Mouse (Mus musculus) liver (tissue): ENCODE data around the gene Inafm1.
A peak's percentile ranks its signal among the peaks of the same experiment; 100 is the strongest.
"Not testable (repeated sequence)": the region's sequence is repeated elsewhere in the genome, so short reads cannot be mapped to it uniquely, and the experiment has no call there.

Experiments
- DNase-seq: peaks from one replicate; pipeline ENCODE4 v3.0.0-alpha.2; 2020; ENCODE audit warnings: mixed read lengths

Inafm1 gene

DNA sequence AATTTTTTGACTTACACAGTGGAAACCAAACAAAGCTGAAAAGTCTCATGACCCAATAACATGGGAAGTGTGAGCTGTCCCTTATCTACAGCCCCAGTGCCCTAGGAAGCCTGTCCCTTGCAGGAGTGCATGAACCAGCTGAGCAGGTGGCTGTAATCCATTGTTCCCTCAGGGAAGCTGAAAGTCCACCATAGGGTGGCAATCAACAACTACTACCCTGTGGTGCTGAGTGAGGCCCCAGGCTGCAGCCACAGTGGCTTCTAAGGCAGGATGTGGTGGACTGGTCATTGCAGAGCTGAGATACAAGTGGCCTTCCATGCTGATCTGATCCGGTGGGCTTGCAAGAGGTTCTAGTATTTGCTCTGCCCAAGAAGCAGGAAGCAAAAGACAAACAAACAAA lies 12.3 kb downstream of the Inafm1 start:
- DNase-seq, result no peak

DNA sequence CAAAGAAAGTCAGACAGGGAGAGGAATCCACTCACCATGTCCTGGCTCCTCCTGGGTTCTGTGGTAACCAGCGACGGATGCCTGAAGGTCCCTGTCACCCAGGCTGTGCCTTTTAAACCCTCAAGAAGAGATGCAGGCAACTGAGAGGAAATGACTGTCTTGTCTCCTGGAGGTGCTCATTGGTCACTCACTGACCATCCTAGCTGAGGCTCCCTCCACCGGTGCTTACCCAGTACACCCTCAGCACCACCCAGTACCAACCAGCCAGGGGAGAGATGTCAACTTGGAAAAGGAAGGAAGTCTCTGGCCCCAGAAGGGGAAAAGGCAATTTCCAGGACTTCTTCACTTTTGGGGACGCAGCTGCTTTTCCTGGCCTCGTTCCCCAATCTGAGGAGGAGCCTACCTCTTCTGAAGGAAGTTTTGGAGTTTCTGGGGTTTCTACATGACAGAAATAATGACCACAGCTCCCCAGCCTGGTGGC lies 14.3 kb downstream of the Inafm1 start, which contains the start of gene C5ar1:
TSS of gene C5ar1 (minus strand) at position 431 of the 481 bp plus-strand sequence.
- no peak for DNase-seq

DNA sequence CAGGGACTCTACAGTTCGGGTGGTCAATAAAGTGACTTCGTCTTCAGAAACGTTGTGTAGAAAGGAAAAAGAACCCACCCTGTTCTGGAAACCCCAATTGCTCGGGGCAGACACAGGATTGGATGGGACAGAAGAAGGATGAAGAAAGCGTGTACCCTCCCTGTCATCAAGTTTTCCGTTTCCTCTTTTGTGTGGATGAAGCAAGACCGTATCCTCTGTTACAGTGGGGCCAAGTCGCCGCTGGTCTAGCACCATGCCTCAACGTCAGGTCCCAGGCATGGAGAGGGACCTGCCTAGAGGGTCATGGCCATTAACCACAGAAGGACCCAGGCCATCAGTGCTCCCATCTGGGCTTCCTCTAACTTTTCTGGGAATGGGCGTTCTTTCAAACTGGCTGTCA lies 15.6 kb downstream of the Inafm1 start:
- DNase-seq, result no peak

DNA sequence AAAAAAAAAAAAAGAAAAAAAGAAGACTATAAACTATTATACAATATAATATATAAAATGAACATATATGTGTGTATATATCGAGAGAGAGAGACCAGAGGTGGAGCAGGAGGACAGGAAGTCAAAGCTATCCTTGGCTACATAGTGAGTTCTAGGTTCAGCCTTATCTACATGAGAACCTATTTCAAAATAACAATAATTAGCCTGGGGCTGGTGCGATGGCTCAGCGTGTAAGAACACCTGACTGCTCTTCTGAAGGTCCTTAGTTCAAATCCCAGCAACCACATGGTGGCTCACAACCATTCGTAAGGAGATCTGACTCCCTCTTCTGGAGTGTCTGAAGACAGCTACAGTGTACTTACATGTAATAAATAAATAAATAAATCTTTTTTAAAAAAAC lies 17.5 kb downstream of the Inafm1 start:
- not testable (repeated sequence) for DNase-seq

DNA sequence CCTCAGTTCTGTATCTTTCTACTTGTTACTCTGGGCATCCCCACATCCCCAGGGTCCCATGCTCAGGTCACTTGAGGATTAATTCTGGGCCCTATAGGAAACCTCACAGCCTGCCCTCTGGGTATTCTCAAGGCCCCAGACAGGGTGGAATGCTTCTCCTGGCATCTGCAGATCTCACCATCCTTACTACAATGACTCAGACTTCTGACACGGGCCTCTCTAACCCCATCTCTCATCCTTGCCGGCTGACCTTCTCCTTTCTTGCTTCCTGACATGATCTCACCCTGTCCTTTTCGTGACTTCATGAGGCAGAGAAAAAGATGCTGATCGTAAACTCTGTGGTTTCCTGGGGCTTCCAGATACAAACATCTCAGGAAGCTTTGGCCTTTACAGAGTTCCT lies 19.2 kb downstream of the Inafm1 start:
- no peak for DNase-seq

DNA sequence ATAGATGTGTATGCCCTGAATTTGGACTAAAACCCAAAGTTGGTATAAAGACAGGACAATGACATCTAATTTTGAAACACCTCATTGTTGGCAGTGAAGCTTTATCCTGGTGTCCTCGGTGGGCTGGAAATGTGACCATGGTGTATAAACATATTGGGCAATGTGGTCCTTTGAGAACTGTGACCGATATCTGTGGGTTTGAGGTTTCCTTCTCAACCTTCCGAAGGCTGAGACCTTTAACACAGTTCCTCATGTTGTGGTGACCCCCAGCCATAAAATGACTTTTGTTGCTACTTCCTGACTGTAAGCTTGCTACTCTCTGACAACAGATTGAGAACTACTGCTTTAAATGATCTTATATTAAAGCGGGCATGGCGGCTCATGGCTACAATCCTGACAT lies 22.7 kb downstream of the Inafm1 start:
- no peak for DNase-seq

DNA sequence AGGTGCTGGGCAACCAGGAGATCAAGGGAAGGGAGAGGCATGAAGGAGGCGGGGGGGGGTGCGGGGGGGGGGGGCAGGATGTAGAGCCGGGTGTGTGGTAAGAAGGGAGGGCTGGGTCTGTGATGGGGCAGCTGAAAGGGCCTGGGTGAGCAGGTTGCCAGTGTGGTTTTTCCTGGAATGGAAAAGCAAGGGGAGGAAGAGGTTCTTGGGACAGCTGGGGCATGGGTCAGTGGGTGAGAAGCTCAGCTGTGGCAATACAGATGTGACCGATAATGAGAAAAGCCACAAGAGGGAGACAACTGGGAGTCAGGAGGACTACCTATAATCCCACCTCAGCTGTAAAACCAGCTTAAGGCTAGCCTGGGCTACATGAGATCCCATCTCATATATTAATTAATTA lies 27.5 kb downstream of the Inafm1 start:
- no peak for DNase-seq

DNA sequence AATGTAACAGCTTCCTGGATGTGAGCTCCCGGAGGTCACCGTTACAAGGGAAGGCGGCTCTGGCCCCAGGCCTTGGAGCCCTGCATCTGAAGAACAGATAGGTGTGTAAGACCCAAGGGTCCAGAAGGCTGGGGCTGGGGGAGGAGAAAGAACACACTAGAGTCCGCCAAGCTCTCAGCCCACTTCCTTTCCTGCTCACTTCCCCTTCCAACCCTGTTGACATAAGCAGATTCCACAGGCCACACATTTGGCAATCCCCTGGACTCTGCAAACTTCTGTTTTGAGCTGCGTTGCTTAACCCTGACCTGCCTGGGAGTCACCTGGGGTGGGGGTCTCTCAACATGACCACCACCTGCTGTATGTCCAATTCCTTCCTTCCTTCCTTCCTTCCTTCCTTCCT lies 29.4 kb downstream of the Inafm1 start, which contains the start of gene C5ar2:
TSS of gene C5ar2 (minus strand) at position 88 of the 400 bp plus-strand sequence.
- peak; percentile 23 for DNase-seq

DNA sequence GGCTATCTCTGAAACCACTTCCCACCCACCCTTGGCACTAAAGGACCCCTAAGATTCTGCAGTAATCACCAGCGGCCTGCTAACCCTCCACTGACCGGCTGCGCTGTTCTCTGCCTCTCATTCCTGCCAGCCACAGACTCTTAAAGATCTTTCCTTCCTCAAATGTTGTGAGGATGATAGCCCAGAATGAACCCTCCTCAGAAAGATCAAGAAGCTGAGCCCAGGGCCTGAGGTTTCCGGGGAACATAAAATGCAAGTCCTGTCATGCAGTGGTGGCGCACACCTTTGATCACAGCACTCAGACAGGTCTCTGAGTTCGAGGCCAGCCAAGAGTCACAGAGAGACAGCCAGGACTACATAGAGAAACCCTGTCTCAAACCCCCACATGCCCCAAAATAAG lies 31.2 kb downstream of the Inafm1 start:
- no peak for DNase-seq

DNA sequence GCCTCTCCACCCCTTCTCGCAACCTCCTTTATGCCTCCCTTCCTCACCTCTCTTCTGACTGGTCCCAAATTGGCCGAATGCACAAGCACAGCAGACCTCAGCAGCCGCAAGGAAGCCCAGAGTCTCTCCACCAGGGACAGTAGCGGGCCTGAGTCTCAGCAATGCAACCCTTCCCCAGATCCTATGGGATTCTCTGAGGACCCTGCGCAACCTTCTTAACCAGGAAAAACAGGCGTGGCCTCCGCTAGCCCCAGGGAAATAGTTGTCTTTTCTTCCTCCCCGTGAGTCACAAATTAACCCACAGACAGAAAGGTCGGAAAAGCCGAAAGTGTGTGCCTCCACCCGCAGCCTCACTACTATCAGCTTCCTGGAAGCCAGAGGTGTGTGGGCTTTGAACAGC lies 31.6 kb downstream of the Inafm1 start:
- DNase-seq, result no peak

DNA sequence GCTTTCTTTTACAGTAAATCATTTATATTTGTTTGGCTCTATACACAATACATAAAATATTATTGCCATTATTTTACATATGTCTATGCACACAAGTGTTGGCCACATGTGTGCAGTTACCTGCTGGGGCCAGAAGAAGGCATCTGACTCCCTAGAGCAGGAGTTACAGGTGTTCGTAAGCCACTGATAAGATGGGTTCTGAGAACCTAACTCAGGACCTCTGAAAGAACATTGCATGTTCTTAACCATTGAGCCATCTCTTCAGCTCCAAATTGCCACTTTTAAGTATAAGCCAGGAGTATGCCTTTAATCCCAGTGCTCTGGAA lies 32.5 kb downstream of the Inafm1 start:
- DNase-seq, result no peak

DNA sequence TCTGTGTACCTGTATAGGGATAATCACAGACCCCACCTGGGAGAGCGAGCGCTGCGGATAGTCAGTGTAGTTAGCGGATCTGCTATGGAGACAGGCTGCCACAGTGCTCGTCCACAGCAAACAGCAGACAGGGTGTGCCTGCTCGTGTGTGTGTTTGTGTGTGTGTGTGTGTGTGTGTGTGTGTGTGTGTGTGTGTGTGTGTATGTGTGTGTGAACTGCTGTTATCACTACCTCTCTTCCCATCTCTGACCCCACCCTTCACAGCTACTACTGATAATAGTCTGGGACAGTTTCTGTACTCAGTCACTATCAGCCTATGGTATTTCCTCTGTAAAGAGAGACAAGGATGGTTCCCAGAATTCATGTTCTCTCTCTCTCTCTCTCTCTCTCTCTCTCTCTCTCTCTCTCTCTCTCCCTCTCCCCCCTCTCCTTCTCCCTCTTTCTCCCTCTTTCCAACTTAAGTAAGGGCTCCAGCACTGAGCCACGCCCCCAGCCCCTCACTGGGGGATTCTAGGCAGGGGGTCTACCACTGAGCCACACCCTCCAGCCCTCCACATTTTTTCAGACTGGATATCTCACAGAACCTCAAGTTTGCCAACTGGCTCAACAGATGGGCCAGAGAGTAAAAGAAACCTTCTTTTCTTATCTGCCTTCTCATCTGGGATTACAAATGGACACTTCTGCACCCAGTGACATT lies 33.0 kb downstream of the Inafm1 start:
- DNase-seq, result peak; percentile 68

DNA sequence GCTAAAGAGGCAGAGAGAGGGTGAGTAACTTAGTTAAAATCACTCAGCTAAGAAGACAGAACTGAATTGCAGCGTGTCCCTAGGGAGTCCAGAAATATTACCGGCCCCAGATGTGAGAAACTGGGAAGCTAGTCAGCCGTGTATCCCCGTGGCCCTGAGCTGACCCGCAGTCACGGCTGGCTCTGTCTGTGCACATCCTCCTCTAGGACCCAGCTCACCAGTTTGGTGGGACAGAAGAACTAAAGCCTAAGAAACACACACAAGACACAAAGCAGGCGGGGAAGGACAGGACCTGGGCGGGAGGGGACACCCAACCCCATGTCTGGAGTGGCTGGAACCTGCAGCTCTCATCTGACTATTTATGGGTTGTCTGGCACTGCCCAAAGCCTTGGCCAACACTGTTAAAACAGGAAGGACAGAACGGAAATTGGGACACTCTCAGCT lies 33.8 kb downstream of the Inafm1 start:
- DNase-seq, result peak; percentile 34

DNA sequence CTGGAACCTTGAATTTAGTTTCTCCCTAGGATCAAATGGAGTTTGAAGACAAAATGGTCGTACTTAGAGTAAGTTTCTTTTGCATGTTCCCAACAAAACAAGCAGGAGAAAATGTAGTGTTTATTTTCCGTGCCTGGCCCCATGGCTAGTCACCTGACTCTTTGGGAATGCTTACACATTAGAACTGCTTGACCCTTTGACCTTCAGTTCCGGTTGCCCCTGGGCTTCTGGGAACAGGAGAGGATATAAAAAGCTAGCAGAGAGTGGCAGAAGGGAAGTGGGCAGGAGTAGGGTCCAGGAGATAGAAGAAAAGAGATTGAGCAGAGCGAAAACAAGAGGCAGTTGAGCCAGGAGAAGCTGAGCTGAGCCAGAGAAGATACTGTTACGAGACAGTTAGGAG lies 43.5 kb downstream of the Inafm1 start:
- DNase-seq, result peak; percentile 34
